Mouse (Mus musculus): Measurements from ENCODE around the gene Nav3.

The Nav3 gene

DNA sequence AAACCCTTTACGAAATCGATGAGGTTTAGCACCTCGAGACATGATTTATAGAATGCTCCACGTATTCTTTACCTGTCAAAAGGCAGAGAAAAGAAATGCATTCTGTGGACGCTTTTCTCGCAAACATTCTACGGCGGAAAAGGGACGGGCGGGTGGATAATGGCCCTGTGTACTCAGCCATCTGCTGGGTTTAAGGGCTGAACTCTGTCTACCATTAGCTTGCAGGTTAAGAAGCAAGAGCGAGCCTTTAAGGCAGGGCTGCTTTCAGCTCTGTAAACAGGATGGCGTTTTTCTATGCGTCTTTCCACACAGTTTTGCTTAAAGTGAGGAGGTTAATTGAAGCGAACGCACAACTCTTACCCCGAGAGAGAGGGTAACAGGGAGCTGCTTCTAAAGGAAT is 818.3 kb downstream of the Nav3 start:
- DNase-seq, result no peak

Data from lung, postnatal 14 days (tissue).